Mouse (Mus musculus): ENCODE data around the gene Gm47995. TPM values are rescaled to one million over a fixed set of nuclear protein-coding genes. Genes with fewer than 3 reads are reported as not detected.
A peak's percentile ranks its signal among the peaks of the same experiment; 100 is the strongest.

The Gm47995 gene
- total RNA-seq, 2 experiments from 2014 or later = not detected

GRCm38 (mm10) chr1:151232346-151232745, 34.1 kb downstream of the Gm47995 start:
- DNase-seq = no peak

- DNase-seq = no peak
These were observed 35.5 kb downstream of the Gm47995 start for GRCm38 (mm10) chr1:151233756-151234155.

- DNase-seq = no peak
These were observed 37.3 kb downstream of the Gm47995 start for GRCm38 (mm10) chr1:151235574-151235973.

- peak; percentile 45 to 53 for DNase-seq
These were observed 38.1 kb downstream of the Gm47995 start for GRCm38 (mm10) chr1:151236141-151236930.

- no peak for DNase-seq
These were observed 39.5 kb downstream of the Gm47995 start for GRCm38 (mm10) chr1:151237780-151238179.

- no peak for DNase-seq
These were observed 45.1 kb downstream of the Gm47995 start for GRCm38 (mm10) chr1:151243332-151243731.

- no peak for DNase-seq
These were observed 45.8 kb downstream of the Gm47995 start for GRCm38 (mm10) chr1:151244013-151244412.

GRCm38 (mm10) chr1:151244761-151245160, 46.5 kb downstream of the Gm47995 start:
- no peak for DNase-seq

GRCm38 (mm10) chr1:151245165-151245564, 46.9 kb downstream of the Gm47995 start:
- no peak for DNase-seq

GRCm38 (mm10) chr1:151245846-151246245, 47.6 kb downstream of the Gm47995 start:
- no peak for DNase-seq

Other genes starting within 250 kb of the Gm47995 start
- 1 to 10 TPM; 2.2 to 4.2 TPM for gene Hmcn1, start 205.0 kb upstream of the Gm47995 start, total RNA-seq (2021)
- not detected for gene Gm47985, start 15.9 kb upstream of the Gm47995 start, total RNA-seq (2021)
- not detected for gene Gm8947, start 6.1 kb upstream of the Gm47995 start, total RNA-seq (2021)
- not detected for gene 3110040M04Rik, start 5.7 kb downstream of the Gm47995 start, total RNA-seq (2021)
- gene Gm47996, start 11.7 kb downstream of the Gm47995 start, total RNA-seq (2021) = not detected
- 10 to 100 TPM; 97.7 to 99.2 TPM for gene Ivns1abp, start 146.0 kb downstream of the Gm47995 start, total RNA-seq (2021)
- 10 to 100 TPM; 15.0 to 17.2 TPM for gene Swt1, start 230.0 kb downstream of the Gm47995 start, total RNA-seq (2021)
- gene Trmt1l, start 230.1 kb downstream of the Gm47995 start, total RNA-seq (2021) = 10 to 100 TPM; 36.1 to 36.5 TPM